Mouse (Mus musculus): ENCODE measurements around the gene Dcdc2c.

The Dcdc2c gene

GRCm38 (mm10) chr12:28552299-28552698, at the start of gene Dcdc2c:
Gene Dcdc2c (minus strand): TSS chr12:28552399.
- in situ Hi-C loops (cut with MboI, MseI), result no loop called here

- in situ Hi-C loops (cut with MboI, MseI), result loop anchor here (10.0 to 25.0 kb wide), 6 partner anchors 246 to 1996 kb away; no protein-coding TSS in a partner anchor
Observed at GRCm38 (mm10) chr12:28598526-28598991, 46.4 kb upstream of the Dcdc2c start.

GRCm38 (mm10) chr12:28598110-28598509, 45.9 kb upstream of the Dcdc2c start:
- in situ Hi-C loops (cut with MboI, MseI), result loop anchor here (10.0 to 25.0 kb wide), 6 partner anchors 247 to 1997 kb away; no protein-coding TSS in a partner anchor

- in situ Hi-C loops (cut with MboI, MseI), result loop anchor here (10.0 to 25.0 kb wide), 6 partner anchors 247 to 1997 kb away; no protein-coding TSS in a partner anchor
Observed at GRCm38 (mm10) chr12:28597699-28598098, 45.5 kb upstream of the Dcdc2c start.

GRCm38 (mm10) chr12:28596851-28597250, 44.7 kb upstream of the Dcdc2c start:
- in situ Hi-C loops (cut with MboI, MseI), result loop anchor here (10.0 to 25.0 kb wide), 6 partner anchors 248 to 1998 kb away; no protein-coding TSS in a partner anchor

GRCm38 (mm10) chr12:28590428-28590827, 38.2 kb upstream of the Dcdc2c start:
- in situ Hi-C loops (cut with MboI, MseI), result loop anchor here (10.0 to 25.0 kb wide), 6 partner anchors 254 to 2004 kb away; no protein-coding TSS in a partner anchor

- in situ Hi-C loops (cut with MboI, MseI), result loop anchor here (10.0 to 25.0 kb wide), 4 partner anchors 696 to 1448 kb away; no protein-coding TSS in a partner anchor
Observed at GRCm38 (mm10) chr12:28589090-28589868, 37.1 kb upstream of the Dcdc2c start.

GRCm38 (mm10) chr12:28587949-28588348, 35.8 kb upstream of the Dcdc2c start:
- in situ Hi-C loops (cut with MboI, MseI), result loop anchor here (10.0 to 25.0 kb wide), 4 partner anchors 697 to 1449 kb away; no protein-coding TSS in a partner anchor

GRCm38 (mm10) chr12:28584036-28584435, 31.8 kb upstream of the Dcdc2c start:
- in situ Hi-C loops (cut with MboI, MseI), result loop anchor here (10.0 to 25.0 kb wide), 4 partner anchors 701 to 1453 kb away; no protein-coding TSS in a partner anchor

- in situ Hi-C loops (cut with MboI, MseI), result loop anchor here (10.0 to 25.0 kb wide), 4 partner anchors 702 to 1455 kb away; no protein-coding TSS in a partner anchor
Observed at GRCm38 (mm10) chr12:28582423-28582822, 30.2 kb upstream of the Dcdc2c start, which contains the start of gene Allc. Gene Allc (minus strand): TSS chr12:28582523.

GRCm38 (mm10) chr12:28579132-28579531, 26.9 kb upstream of the Dcdc2c start:
- in situ Hi-C loops (cut with MboI, MseI), result loop anchor here (25.0 kb wide), 3 partner anchors 733 to 1458 kb away; no protein-coding TSS in a partner anchor

- in situ Hi-C loops (cut with MboI, MseI), result loop anchor here (25.0 kb wide), 3 partner anchors 734 to 1459 kb away; no protein-coding TSS in a partner anchor
Observed at GRCm38 (mm10) chr12:28578147-28578546, 25.9 kb upstream of the Dcdc2c start.

GRCm38 (mm10) chr12:28575366-28576070, 23.3 kb upstream of the Dcdc2c start:
- in situ Hi-C loops (cut with MboI, MseI), result loop anchor here (25.0 kb wide), 3 partner anchors 737 to 1462 kb away; no protein-coding TSS in a partner anchor

GRCm38 (mm10) chr12:28572241-28572640, 20.0 kb upstream of the Dcdc2c start:
- in situ Hi-C loops (cut with MboI, MseI), result no loop called here

GRCm38 (mm10) chr12:28551775-28552174, 424 bp downstream of the Dcdc2c start:
- in situ Hi-C loops (cut with MboI, MseI), result no loop called here

- in situ Hi-C loops (cut with MboI, MseI), result no loop called here
Observed at GRCm38 (mm10) chr12:28548887-28549286, 3.3 kb downstream of the Dcdc2c start.

GRCm38 (mm10) chr12:28514264-28514775, 37.9 kb downstream of the Dcdc2c start:
- in situ Hi-C loops (cut with MboI, MseI), result no loop called here

- in situ Hi-C loops (cut with MboI, MseI), result no loop called here
Observed at GRCm38 (mm10) chr12:28509699-28510280, 42.4 kb downstream of the Dcdc2c start.

GRCm38 (mm10) chr12:28494289-28494688, 57.9 kb downstream of the Dcdc2c start:
- in situ Hi-C loops (cut with MboI, MseI), result no loop called here

GRCm38 (mm10) chr12:28482483-28483160, 69.6 kb downstream of the Dcdc2c start:
- in situ Hi-C loops (cut with MboI, MseI), result no loop called here
